Mouse (Mus musculus) limb, embryonic 10.5 days (tissue): ENCODE results near the gene Sp2. TPM values are rescaled to one million over a fixed set of nuclear protein-coding genes. Genes with fewer than 3 reads are reported as not detected.

Experiments used
- DNase-seq: peaks from one replicate; pipeline ENCODE4 v3.0.0-alpha.2; 2017; ENCODE audit warnings: low spot score
- H3K27ac ChIP-seq: fragments of 300-500 bp; sonication (generic); 2 replicates; pipeline ENCODE4 v1.5.1; 2016; ENCODE audit warnings: mild to moderate bottlenecking
- H3K27me3 ChIP-seq: fragments of 300-500 bp; sonication (generic); 2 replicates; pipeline ENCODE4 v1.6.1; 2016; ENCODE audit warnings: low read depth, mild to moderate bottlenecking; ENCODE audit not compliant: poor library complexity, severe bottlenecking
- H3K36me3 ChIP-seq: fragments of 300-500 bp; sonication (generic); 2 replicates; pipeline ENCODE4 v1.6.1; 2016; ENCODE audit warnings: mild to moderate bottlenecking, moderate library complexity
- H3K4me1 ChIP-seq: fragments of 300-500 bp; sonication (generic); 2 replicates; pipeline ENCODE4 v1.6.1; 2016
- H3K4me3 ChIP-seq: fragments of 300-500 bp; sonication (generic); 2 replicates; pipeline ENCODE4 v1.5.1; 2016; ENCODE audit warnings: mild to moderate bottlenecking, moderate library complexity
- H3K9me3 ChIP-seq: fragments of 300-500 bp; sonication (generic); replicated peaks from 2 replicates; pipeline ENCODE4 v1.6.1; 2016; ENCODE audit warnings: mild to moderate bottlenecking
- WGBS: fragments of 180-500 bp; shearing (Covaris S2); methylation state at CpG from one replicate; pipeline ENCODE4 v1.1.7; 2016; 5-methylcytosine and 5-hydroxymethylcytosine counted together
- polyA plus RNA-seq: library from polyadenylated mRNA; unstranded; fragments of >200 nt; fragmentation: Nextera tagmentation; extraction: Ambion mirVana; gene quantifications from 2 replicates; pipeline ENCODE4 v1.2.1, GENCODE M21; 2016

The Sp2 gene
- polyA plus RNA-seq, 1 experiment from 2014 or later = 28.1 TPM

GRCm38 (mm10) chr11:97017696-97018582, 35.2 kb upstream of the Sp2 start:
- Histone ChIP-seq H3K9me3 (no peaks in the 10 kb centered on the region), H3K27ac (peak overlapping the region; percentile 56), H3K36me3 (no peaks in the 10 kb centered on the region), H3K4me1 (peaks cover 49% of the 10 kb centered on the region), H3K27me3 (peaks cover 100% of the 10 kb centered on the region), H3K4me3 (peak overlapping the region; percentile 56)
- DNase-seq = peak; percentile 62
- whole genome bisulfite sequencing = 1% methylated on average over 36 of the region's 36 CpGs

GRCm38 (mm10) chr11:97013121-97013670, 30.4 kb upstream of the Sp2 start, which contains the start of gene Sp6:
Gene Sp6 (plus strand): TSS chr11:97013394.
- H3K4me3 ChIP-seq = no peak within 1 kb of the TSS
- no peak within 1 kb of the TSS for H3K27ac ChIP-seq
- peaks cover 41% of the 10 kb centered on the region for H3K4me1 ChIP-seq
- 25% methylated on average over 8 of the region's 8 CpGs for WGBS
- H3K36me3 ChIP-seq = no peaks in the 10 kb centered on the region
- no peaks in the 10 kb centered on the region for H3K9me3 ChIP-seq
- DNase-seq = no peak
- H3K27me3 ChIP-seq = peaks cover 98% of the 10 kb centered on the region

- no peaks in the 10 kb centered on the region for H3K9me3 ChIP-seq
- 46% methylated on average over 8 of the region's 8 CpGs for WGBS
- no peaks in the 10 kb centered on the region for H3K36me3 ChIP-seq
- no peak overlapping the region for H3K4me3 ChIP-seq
- peaks cover 54% of the 10 kb centered on the region for H3K4me1 ChIP-seq
- H3K27ac ChIP-seq = no peak overlapping the region
- H3K27me3 ChIP-seq = peaks cover 68% of the 10 kb centered on the region
- no peak for DNase-seq
Observed at GRCm38 (mm10) chr11:97009198-97009790, 26.5 kb upstream of the Sp2 start.

GRCm38 (mm10) chr11:97007093-97007794, 24.5 kb upstream of the Sp2 start:
- H3K27me3 ChIP-seq = peaks cover 69% of the 10 kb centered on the region
- WGBS = 69% methylated on average over 9 of the region's 9 CpGs
- no peak overlapping the region for H3K27ac ChIP-seq
- no peak for DNase-seq
- H3K36me3 ChIP-seq = no peaks in the 10 kb centered on the region
- no peak overlapping the region for H3K4me3 ChIP-seq
- H3K9me3 ChIP-seq = no peaks in the 10 kb centered on the region
- H3K4me1 ChIP-seq = peaks cover 54% of the 10 kb centered on the region

GRCm38 (mm10) chr11:97003170-97003569, 20.4 kb upstream of the Sp2 start:
- 32% methylated on average over 5 of the region's 5 CpGs for WGBS
- Histone ChIP-seq H3K27ac (peak overlapping the region; percentile 26; the same call in 1 of the 2 replicates), H3K27me3 (peaks cover 64% of the 10 kb centered on the region)

GRCm38 (mm10) chr11:96997380-96997956, 14.7 kb upstream of the Sp2 start:
- H3K4me1 ChIP-seq = peaks cover 53% of the 10 kb centered on the region
- peaks cover 86% of the 10 kb centered on the region for H3K27me3 ChIP-seq
- no peaks in the 10 kb centered on the region for H3K9me3 ChIP-seq
- H3K27ac ChIP-seq = peak overlapping the region; percentile 86
- H3K4me3 ChIP-seq = peak overlapping the region; percentile 54
- WGBS = 5% methylated on average over 29 of the region's 30 CpGs
- no peaks in the 10 kb centered on the region for H3K36me3 ChIP-seq
- peak; percentile 75 for DNase-seq

More at GRCm38 (mm10) chr11:97003170-97003569, 20.4 kb upstream of the Sp2 start:
- Histone ChIP-seq H3K4me3 (no peak overlapping the region), H3K9me3 (no peaks in the 10 kb centered on the region), H3K4me1 (peaks cover 40% of the 10 kb centered on the region), H3K36me3 (no peaks in the 10 kb centered on the region)
- DNase-seq = no peak

- 15% methylated on average over 17 of the region's 17 CpGs for WGBS
- Histone ChIP-seq H3K27me3 (peaks cover 85% of the 10 kb centered on the region), H3K4me3 (peak overlapping the region; percentile 54), H3K9me3 (no peaks in the 10 kb centered on the region), H3K27ac (peak overlapping the region; percentile 86), H3K36me3 (no peaks in the 10 kb centered on the region), H3K4me1 (peaks cover 59% of the 10 kb centered on the region)
- DNase-seq = no peak
Observed at GRCm38 (mm10) chr11:96996773-96997379, 14.1 kb upstream of the Sp2 start.

- 78% methylated on average over 15 of the region's 15 CpGs for WGBS
- Histone ChIP-seq H3K27ac (no peak overlapping the region), H3K9me3 (no peaks in the 10 kb centered on the region), H3K4me3 (no peak overlapping the region), H3K4me1 (peaks cover 54% of the 10 kb centered on the region), H3K27me3 (peaks cover 77% of the 10 kb centered on the region), H3K36me3 (no peaks in the 10 kb centered on the region)
- no peak for DNase-seq
Observed at GRCm38 (mm10) chr11:96995836-96996772, 13.3 kb upstream of the Sp2 start.

- no peak overlapping the region for H3K4me3 ChIP-seq
- H3K27ac ChIP-seq = 0 out of 2 replicates have a peak overlapping the region, but pooled peaks have one; percentile 39
- WGBS = 22% methylated on average over 5 of the region's 5 CpGs
- H3K36me3 ChIP-seq = no peaks in the 10 kb centered on the region
- H3K27me3 ChIP-seq = peaks cover 70% of the 10 kb centered on the region
- no peaks in the 10 kb centered on the region for H3K9me3 ChIP-seq
- H3K4me1 ChIP-seq = peaks cover 50% of the 10 kb centered on the region
- no peak for DNase-seq
Observed at GRCm38 (mm10) chr11:96995031-96995430, 12.3 kb upstream of the Sp2 start.

GRCm38 (mm10) chr11:96992722-96993311, 10.1 kb upstream of the Sp2 start:
- Histone ChIP-seq H3K27ac (peak overlapping the region; percentile 42), H3K4me1 (peaks cover 57% of the 10 kb centered on the region), H3K36me3 (no peaks in the 10 kb centered on the region), H3K27me3 (peaks cover 54% of the 10 kb centered on the region), H3K9me3 (no peaks in the 10 kb centered on the region), H3K4me3 (no peak overlapping the region)
- WGBS = 10% methylated on average over 8 of the region's 8 CpGs
- DNase-seq = no peak

- 73% methylated on average over 5 of the region's 5 CpGs for WGBS
- Histone ChIP-seq H3K4me1 (peaks cover 58% of the 10 kb centered on the region), H3K9me3 (no peaks in the 10 kb centered on the region), H3K36me3 (no peaks in the 10 kb centered on the region), H3K4me3 (no peak overlapping the region), H3K27me3 (peaks cover 48% of the 10 kb centered on the region), H3K27ac (no peak overlapping the region)
- no peak for DNase-seq
Observed at GRCm38 (mm10) chr11:96991501-96991900, 8.7 kb upstream of the Sp2 start.
